Mouse (Mus musculus) small intestine, adult 2 months (tissue): ENCODE results near the gene Mfap1b.
"Not testable (repeated sequence)": the region's sequence is repeated elsewhere in the genome, so short reads cannot be mapped to it uniquely, and the experiment has no call there.

Source experiments
- CTCF ChIP-seq: fragments of 200-500 bp; IDR thresholded peaks from 2 replicates; pipeline ENCODE4 v1.5.1; 2012; ENCODE audit warnings: low read depth, mild to moderate bottlenecking, control low read depth, inconsistent platforms, low read length, moderate library complexity, mixed read lengths; ENCODE audit not compliant: insufficient replicate concordance, insufficient read length; ENCODE audit errors: extremely low read depth
- POLR2A ChIP-seq: fragments of 200-500 bp; IDR thresholded peaks from 2 replicates; pipeline ENCODE4 v1.6.1; 2012; ENCODE audit warnings: low read depth, mild to moderate bottlenecking, control low read depth, inconsistent platforms, low read length, moderate library complexity

- TF ChIP-seq CTCF, POLR2A: not testable (repeated sequence)
Measured at GRCm38 (mm10) chr2:121475306-121475705, 1.4 kb upstream of the Mfap1b start.
